Mouse (Mus musculus): ENCODE results near the gene Akap8. TPM values are rescaled to one million over a fixed set of nuclear protein-coding genes. Genes with fewer than 3 reads are reported as not detected.

The Akap8 gene
- polyA plus RNA-seq, 1 experiment from 2014 or later: 131 TPM

Other genes with a start within 250 kb of the Akap8 start
- gene Notch3, start 154.4 kb downstream of the Akap8 start, polyA plus RNA-seq (2016; fragmentation: Nextera tagmentation; extraction: Ambion mirVana): 23.6 TPM in 2 replicates
- gene Ephx3, start 131.7 kb downstream of the Akap8 start, polyA plus RNA-seq (2016; fragmentation: Nextera tagmentation; extraction: Ambion mirVana): 0.08 TPM in 1 of 2 replicates, not detected in the other
- 108 and 112 TPM in 2 replicates for gene Brd4, start 36.5 kb downstream of the Akap8 start, polyA plus RNA-seq (2016; fragmentation: Nextera tagmentation; extraction: Ambion mirVana)
- gene Akap8l, start 29.4 kb upstream of the Akap8 start, polyA plus RNA-seq (2016; fragmentation: Nextera tagmentation; extraction: Ambion mirVana): 134 and 138 TPM in 2 replicates
- 45.6 and 52.2 TPM in 2 replicates for gene Wiz, start 68.2 kb upstream of the Akap8 start, polyA plus RNA-seq (2016; fragmentation: Nextera tagmentation; extraction: Ambion mirVana)
- 0.39 and 0.72 TPM in 2 replicates for gene Rasal3, start 82.3 kb upstream of the Akap8 start, polyA plus RNA-seq (2016; fragmentation: Nextera tagmentation; extraction: Ambion mirVana)
- 0.08 TPM in 1 of 2 replicates, not detected in the other for gene Pglyrp2, start 102.9 kb upstream of the Akap8 start, polyA plus RNA-seq (2016; fragmentation: Nextera tagmentation; extraction: Ambion mirVana)
- gene Cyp4f39, start 131.5 kb upstream of the Akap8 start, polyA plus RNA-seq (2016; fragmentation: Nextera tagmentation; extraction: Ambion mirVana): 0.99 and 1.3 TPM in 2 replicates
- gene Cyp4f17, start 184.8 kb upstream of the Akap8 start, polyA plus RNA-seq (2016; fragmentation: Nextera tagmentation; extraction: Ambion mirVana): 11.7 and 13.3 TPM in 2 replicates
- gene Cyp4f16, start 215.3 kb upstream of the Akap8 start, polyA plus RNA-seq (2016; fragmentation: Nextera tagmentation; extraction: Ambion mirVana): 21.9 and 25.8 TPM in 2 replicates